Mouse (Mus musculus): ENCODE data around the gene Cbarp. TPM values are rescaled to one million over a fixed set of nuclear protein-coding genes. Genes with fewer than 3 reads are reported as not detected.
A peak's percentile ranks its signal among the peaks of the same experiment; 100 is the strongest.

Cbarp gene
- polyA plus RNA-seq, 1 experiment from 2014 or later, result 30.0 TPM

- DNase-seq (ENCODE audit: low read depth, low spot score), result no peak
- no peak for ATAC-seq
- POLR2A ChIA-PET, result interaction anchor here (0.7 to 15.5 kb wide), 4 partner anchors 11 to 108 kb away, joined by 3 to 191 read pairs (median 4); partner anchors contain the start of gene Cirbp
These were observed 10.8 kb upstream of the Cbarp start for GRCm38 (mm10) chr10:80151211-80152034.

GRCm38 (mm10) chr10:80150226-80151210 is 9.9 kb upstream of the Cbarp start:
- no peak for TF ChIP-seq CTCF (IDR thresholded peaks at IDR 0.05)
- DNase-seq (ENCODE audit: low read depth, low spot score), result no peak
- CTCF ChIA-PET, result interaction anchor here (0.9 to 7.0 kb wide), 2 partner anchors 10 to 15 kb away, joined by 3 to 69 read pairs; partner anchors contain the start of gene Cirbp
- POLR2A ChIA-PET, result interaction anchor here (1.4 to 15.5 kb wide), 3 partner anchors 12 to 97 kb away, joined by 3 to 191 read pairs (median 3); partner anchors contain the start of gene Cirbp
- no peak for ATAC-seq
- H3K27me3 ChIP-seq, result no peaks in the 10 kb centered on the region
- in situ Hi-C loops (cut with MboI; ENCODE audit: low pct_unique_long_range_greater_than_20kb), result no loop called here

More at GRCm38 (mm10) chr10:80151211-80152034, 10.8 kb upstream of the Cbarp start:
- no peaks in the 10 kb centered on the region for H3K27me3 ChIP-seq
- no peak for TF ChIP-seq CTCF (IDR thresholded peaks at IDR 0.05)
- CTCF ChIA-PET, result interaction anchor here (0.9 to 7.0 kb wide), 2 partner anchors 9 to 14 kb away, joined by 3 to 69 read pairs; partner anchors contain the start of gene Cirbp
- in situ Hi-C loops (cut with MboI; ENCODE audit: low pct_unique_long_range_greater_than_20kb), result no loop called here

- no peak for DNase-seq (ENCODE audit: low read depth, low spot score)
- H3K27me3 ChIP-seq, result no peaks in the 10 kb centered on the region
- in situ Hi-C loops (cut with MboI; ENCODE audit: low pct_unique_long_range_greater_than_20kb), result no loop called here
- TF ChIP-seq CTCF (IDR thresholded peaks at IDR 0.05), result no peak
- ATAC-seq, result peak; percentile 22
- ChIA-PET CTCF (interaction anchor here (1.6 kb wide), 1 partner anchor 16 kb away, joined by 9 read pairs; the partner anchor contains the start of gene Cirbp), POLR2A (interaction anchor here (15.5 kb wide), 1 partner anchor 13 kb away, joined by 191 read pairs; the partner anchor contains the start of gene Cirbp)
These were observed 8.9 kb upstream of the Cbarp start for GRCm38 (mm10) chr10:80149291-80150225.

- ChIA-PET CTCF (interaction anchor here (1.6 kb wide), 1 partner anchor 17 kb away, joined by 9 read pairs; the partner anchor contains the start of gene Cirbp), POLR2A (interaction anchor here (1.0 to 15.5 kb wide), 2 partner anchors 8 to 14 kb away, joined by 4 to 191 read pairs; partner anchors contain the start of gene Cirbp)
- DNase-seq (ENCODE audit: low read depth, low spot score) (no peak), ATAC-seq (peak; percentile 4)
- in situ Hi-C loops (cut with MboI; ENCODE audit: low pct_unique_long_range_greater_than_20kb), result no loop called here
- TF ChIP-seq CTCF (IDR thresholded peaks at IDR 0.05), result no peak
- no peaks in the 10 kb centered on the region for H3K27me3 ChIP-seq
These were observed 8.1 kb upstream of the Cbarp start for GRCm38 (mm10) chr10:80148610-80149290.

DNA sequence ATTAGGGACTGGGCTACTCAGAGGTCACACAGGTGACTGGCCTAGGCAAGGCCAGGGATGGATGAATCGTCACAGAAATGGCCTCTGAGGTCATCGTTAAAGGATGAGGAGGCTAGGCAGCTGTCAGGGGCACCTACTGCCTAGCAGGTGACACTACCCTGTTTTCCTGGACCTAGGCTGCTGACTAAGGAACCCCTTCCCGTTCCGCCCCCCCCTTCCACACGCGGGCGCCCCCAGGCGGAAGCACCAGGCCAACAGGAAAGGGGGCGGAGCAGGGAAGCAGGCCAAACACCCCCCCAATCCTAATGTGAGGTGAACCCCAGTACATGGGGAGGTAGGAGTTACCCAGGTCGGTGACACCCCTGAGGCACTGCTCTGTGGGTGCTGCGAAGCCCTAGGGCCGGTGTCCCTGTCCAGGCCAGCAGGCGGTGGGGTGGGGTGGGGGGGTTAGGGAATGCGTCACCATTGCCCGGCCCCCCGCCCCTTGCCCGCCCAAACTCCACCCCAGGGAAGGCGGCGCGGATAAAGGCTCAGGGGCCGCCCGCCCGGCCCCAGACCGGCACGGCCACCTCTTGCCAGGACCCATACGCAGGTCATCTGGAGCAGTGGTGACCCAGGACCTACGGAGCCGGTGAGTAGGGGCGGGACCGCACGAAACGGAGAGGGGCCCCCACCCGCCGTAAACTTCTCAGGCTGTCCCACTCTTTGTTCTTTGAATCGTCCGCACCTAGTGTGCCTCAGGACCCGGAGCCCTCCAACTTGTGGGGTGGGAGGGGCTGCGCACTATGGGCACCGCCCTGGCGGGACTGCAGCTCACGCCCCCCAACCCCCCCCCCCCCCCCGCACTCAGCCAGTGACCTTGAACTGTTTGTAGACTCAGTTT is 7.3 kb upstream of the Cbarp start, which contains the start of gene Midn:
TSS of gene Midn (plus strand) at position 554 of the 883 bp plus-strand sequence.
- TF ChIP-seq CTCF (IDR thresholded peaks at IDR 0.05), result no peak
- ChIA-PET CTCF (interaction anchor here (1.2 to 5.6 kb wide), 3 partner anchors 18 to 161 kb away, joined by 3 to 58 read pairs (median 9); partner anchors contain the start of gene Cirbp), POLR2A (interaction anchor here (1.0 to 15.5 kb wide), 2 partner anchors 9 to 15 kb away, joined by 4 to 191 read pairs; partner anchors contain the start of gene Cirbp)
- no peaks in the 10 kb centered on the region for H3K27me3 ChIP-seq
- DNase-seq (ENCODE audit: low read depth, low spot score) (no peak), ATAC-seq (peak; percentile 16)
- in situ Hi-C loops (cut with MboI; ENCODE audit: low pct_unique_long_range_greater_than_20kb), result no loop called here

- no peaks in the 10 kb centered on the region for H3K27me3 ChIP-seq
- TF ChIP-seq CTCF (IDR thresholded peaks at IDR 0.05), result no peak
- in situ Hi-C loops (cut with MboI; ENCODE audit: low pct_unique_long_range_greater_than_20kb), result no loop called here
- CTCF ChIA-PET, result interaction anchor here (1.1 to 5.6 kb wide), 3 partner anchors 18 to 163 kb away, joined by 3 to 58 read pairs (median 4); partner anchors contain the start of genes Cirbp and Tmem259
- no peak for ATAC-seq
- no peak for DNase-seq (ENCODE audit: low read depth, low spot score)
- POLR2A ChIA-PET, result interaction anchor here (1.4 to 15.5 kb wide), 3 partner anchors 9 to 30 kb away, joined by 3 to 191 read pairs (median 8); partner anchors contain the start of gene Cirbp
These were observed 6.6 kb upstream of the Cbarp start for GRCm38 (mm10) chr10:80147146-80147718.

DNA sequence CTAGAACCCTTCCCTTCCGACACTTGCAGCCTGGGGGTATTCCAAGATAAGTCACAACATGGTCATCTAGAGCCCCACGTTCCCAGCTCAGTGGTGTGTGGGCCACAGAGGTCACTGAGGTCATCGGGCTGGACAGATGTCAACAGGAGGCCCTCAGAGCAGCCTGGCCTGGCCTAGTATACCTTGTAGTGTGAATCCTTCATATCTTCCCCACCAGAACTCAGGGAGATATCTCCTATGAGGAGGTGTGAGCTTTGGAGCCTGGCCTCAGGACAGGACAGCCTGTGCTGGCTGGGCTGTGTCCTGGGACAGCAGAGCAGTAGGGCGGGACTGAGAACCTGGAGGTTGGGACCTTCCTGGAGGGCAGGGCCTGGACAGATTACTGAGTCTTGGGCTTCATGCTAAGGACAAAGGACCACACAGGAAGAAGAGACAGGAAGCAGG is 6.0 kb upstream of the Cbarp start:
- in situ Hi-C loops (cut with MboI; ENCODE audit: low pct_unique_long_range_greater_than_20kb), result no loop called here
- ATAC-seq, result no peak
- no peak for DNase-seq (ENCODE audit: low read depth, low spot score)
- ChIA-PET POLR2A (interaction anchor here (1.4 to 15.5 kb wide), 3 partner anchors 9 to 30 kb away, joined by 3 to 191 read pairs (median 8); partner anchors contain the start of gene Cirbp), CTCF (interaction anchor here (1.1 to 5.6 kb wide), 4 partner anchors 8 to 162 kb away, joined by 3 to 58 read pairs (median 4); partner anchors contain the start of genes Cirbp and Tmem259)
- no peaks in the 10 kb centered on the region for H3K27me3 ChIP-seq
- no peak for TF ChIP-seq CTCF (IDR thresholded peaks at IDR 0.05)
